Mouse (Mus musculus) stomach, embryonic 14.5 days (tissue): ENCODE measurements at regions not wholly inside any gene's neighbourhood (a gene's known extent, or its start where the extent isn't known, plus 50 kb on each side); places are given as distances from the start of the nearest gene placed in this dataset.
A peak's percentile ranks its signal among the peaks of the same experiment; 100 is the strongest.

Experiments
- ATAC-seq: fragments of 200-750 bp; cut with Nextera tagmentation; 2 replicates; pipeline ENCODE4 v1.8.0; 2017; ENCODE audit warnings: low read depth, moderate TSS enrichment; ENCODE audit not compliant: insufficient number of reproducible peaks, insufficient read depth, low FRiP score
- H3K27ac ChIP-seq: fragments of 300-500 bp; sonication (generic); 2 replicates; pipeline ENCODE4 v1.5.1; 2014; ENCODE audit warnings: mild to moderate bottlenecking, low read length, moderate library complexity, mixed read lengths
- H3K27me3 ChIP-seq: fragments of 300-500 bp; sonication (generic); 2 replicates; pipeline ENCODE4 v1.6.1; 2014; ENCODE audit warnings: low read length, control low read depth, mixed read lengths; ENCODE audit not compliant: control insufficient read depth, insufficient read depth
- H3K36me3 ChIP-seq: fragments of 300-500 bp; sonication (generic); 2 replicates; pipeline ENCODE4 v1.6.1; 2014; ENCODE audit warnings: mild to moderate bottlenecking, control low read depth, low read length, moderate library complexity, mixed read lengths; ENCODE audit not compliant: control insufficient read depth, insufficient read depth
- H3K4me1 ChIP-seq: fragments of 300-500 bp; sonication (generic); 2 replicates; pipeline ENCODE4 v1.6.1; 2014; ENCODE audit warnings: low read length, control low read depth, mixed read lengths; ENCODE audit not compliant: control insufficient read depth, insufficient read depth
- H3K4me2 ChIP-seq: fragments of 300-500 bp; sonication (generic); replicated peaks from 2 replicates; pipeline ENCODE4 v1.6.1; 2014; ENCODE audit warnings: low read depth, low read length, control low read depth
- H3K4me3 ChIP-seq: fragments of 300-500 bp; sonication (generic); 2 replicates; pipeline ENCODE4 v1.5.1; 2014; ENCODE audit warnings: low read depth, low read length, control low read depth
- H3K9ac ChIP-seq: fragments of 300-500 bp; sonication (generic); replicated peaks from 2 replicates; pipeline ENCODE4 v1.6.1; 2014; ENCODE audit warnings: low read depth, mild to moderate bottlenecking, control low read depth, low read length, moderate library complexity, mixed read lengths
- H3K9me3 ChIP-seq: fragments of 300-500 bp; sonication (generic); 2 replicates; pipeline ENCODE4 v1.6.1; 2016; ENCODE audit warnings: low read depth, low read length, control low read depth; ENCODE audit not compliant: control insufficient read depth
- WGBS: fragments of 180-500 bp; shearing (Covaris S2); extraction: QIAGEN DNeasy Blood & Tissue Kit; methylation state at CpG from one replicate; pipeline ENCODE4 v1.1.7; 2014; 5-methylcytosine and 5-hydroxymethylcytosine counted together

DNA sequence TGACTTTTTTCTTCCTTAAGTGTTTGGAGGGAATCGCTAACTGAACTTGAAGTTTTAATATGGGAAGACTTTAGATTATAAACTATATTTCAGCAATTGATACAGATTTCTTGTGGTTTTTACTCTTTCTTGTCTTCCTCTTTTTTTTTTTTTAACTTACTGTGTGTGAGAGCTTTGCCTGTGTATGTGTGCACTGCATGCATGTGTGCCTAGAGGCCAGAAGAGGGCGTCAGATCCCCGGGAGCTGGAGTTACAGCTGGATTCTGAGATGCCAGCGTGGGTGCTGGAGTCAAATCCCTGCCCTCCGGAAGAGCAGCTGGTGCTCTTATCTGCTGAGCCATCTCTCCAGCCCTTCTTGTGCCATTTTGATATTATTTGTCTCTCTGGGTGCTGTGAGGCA, 129.6 kb downstream of the Trim33 start:
- Histone ChIP-seq H3K4me2 (no peak overlapping the region), H3K27ac (no peak overlapping the region), H3K9ac (no peak overlapping the region), H3K27me3 (no peaks in the 10 kb centered on the region), H3K9me3 (no peaks in the 10 kb centered on the region), H3K36me3 (no peaks in the 10 kb centered on the region), H3K4me3 (no peak overlapping the region), H3K4me1 (peaks cover 9% of the 10 kb centered on the region; the same call in 1 of the 2 replicates)
- ATAC-seq = no peak
- 85% methylated on average over 5 of the region's 5 CpGs for WGBS

DNA sequence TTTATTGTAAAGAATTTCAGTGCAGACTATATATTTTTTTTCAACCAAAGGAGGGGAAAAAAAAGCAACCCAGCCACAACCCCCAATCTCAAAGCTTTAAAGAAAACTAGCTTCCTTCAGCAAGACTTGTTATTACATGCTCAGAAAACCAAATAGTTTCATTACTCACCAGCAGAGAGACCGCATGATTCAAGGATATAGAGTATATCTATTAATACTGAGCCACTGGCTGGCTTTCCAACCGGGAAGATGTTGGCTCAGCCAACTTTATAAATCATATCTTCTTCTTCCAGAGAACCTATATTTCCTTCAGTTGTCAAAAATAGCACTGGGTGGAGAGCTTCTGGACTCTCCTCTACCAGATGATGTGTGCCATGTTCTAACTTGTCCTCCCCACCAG, 133.2 kb downstream of the Trim33 start:
- H3K27me3 ChIP-seq = no peaks in the 10 kb centered on the region
- H3K27ac ChIP-seq = no peak overlapping the region
- no peaks in the 10 kb centered on the region for H3K36me3 ChIP-seq
- 63% methylated on average over 2 of the region's 2 CpGs for WGBS
- no peaks in the 10 kb centered on the region for H3K9me3 ChIP-seq
- H3K4me2 ChIP-seq = no peak overlapping the region
- peaks cover 6% of the 10 kb centered on the region; the same call in 1 of the 2 replicates for H3K4me1 ChIP-seq
- H3K9ac ChIP-seq = no peak overlapping the region
- no peak overlapping the region for H3K4me3 ChIP-seq
- no peak for ATAC-seq

DNA sequence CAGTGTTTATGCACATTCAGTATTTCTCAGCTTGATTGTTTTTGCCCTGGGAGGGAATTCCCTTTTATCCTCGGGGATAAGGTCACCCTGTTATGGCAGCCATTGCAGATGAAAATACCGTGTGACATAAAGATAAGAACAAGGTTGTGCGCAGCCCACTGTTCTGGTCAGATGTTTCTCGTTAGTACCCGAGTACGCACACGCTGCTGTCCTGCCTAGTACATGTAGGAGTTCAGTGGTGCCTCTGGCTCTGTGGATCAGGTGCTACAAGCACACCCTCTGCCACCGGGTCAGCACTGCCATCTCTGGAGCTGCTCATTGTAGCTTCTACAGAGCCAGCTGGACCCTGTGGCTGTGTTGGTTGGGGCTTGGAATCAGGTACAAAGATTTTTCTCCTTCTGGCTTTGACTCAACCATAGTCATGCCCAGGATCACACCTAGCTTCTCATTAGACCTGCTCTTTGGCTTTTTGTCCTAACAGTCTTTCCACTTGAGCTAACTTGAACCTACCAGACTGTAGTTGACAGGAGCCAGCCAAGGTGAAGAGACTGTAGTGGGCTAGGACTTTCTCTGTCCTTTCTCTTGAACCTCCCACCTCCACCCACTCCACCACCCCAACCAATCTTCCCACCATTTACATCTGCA, 136.1 kb downstream of the Trim33 start:
- 76% methylated on average over 8 of the region's 8 CpGs for WGBS
- peaks cover 12% of the 10 kb centered on the region; the same call in 1 of the 2 replicates for H3K4me1 ChIP-seq
- no peaks in the 10 kb centered on the region for H3K36me3 ChIP-seq
- no peaks in the 10 kb centered on the region for H3K9me3 ChIP-seq
- H3K27ac ChIP-seq = no peak overlapping the region
- no peak overlapping the region for H3K9ac ChIP-seq
- no peak for ATAC-seq
- no peaks in the 10 kb centered on the region for H3K27me3 ChIP-seq
- no peak overlapping the region for H3K4me2 ChIP-seq
- no peak overlapping the region for H3K4me3 ChIP-seq

DNA sequence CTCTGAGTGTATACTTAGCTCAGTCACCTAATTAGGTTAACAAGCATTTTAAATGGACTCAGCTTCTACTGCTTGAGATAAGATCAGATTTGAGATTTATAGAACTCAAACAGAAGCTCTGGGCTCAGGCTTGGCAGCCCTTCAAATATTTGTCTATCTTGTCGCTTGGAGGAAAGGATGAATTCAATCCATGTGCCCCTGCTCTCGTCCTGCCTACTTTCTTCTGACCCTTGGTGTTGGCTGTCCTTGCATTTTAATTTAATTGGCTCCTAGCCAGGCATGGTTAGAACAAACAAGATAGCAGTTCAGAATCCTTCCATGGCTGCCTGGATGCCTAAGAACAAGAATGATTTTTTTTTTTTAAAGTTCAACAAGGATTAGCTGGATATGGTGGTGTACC, 137.2 kb downstream of the Trim33 start:
- no peak overlapping the region for H3K4me2 ChIP-seq
- 24% methylated on average over 2 of the region's 2 CpGs for WGBS
- no peak overlapping the region for H3K27ac ChIP-seq
- no peak overlapping the region for H3K4me3 ChIP-seq
- H3K4me1 ChIP-seq = peaks cover 23% of the 10 kb centered on the region; the same call in 1 of the 2 replicates
- no peak for ATAC-seq
- no peaks in the 10 kb centered on the region for H3K36me3 ChIP-seq
- no peaks in the 10 kb centered on the region for H3K9me3 ChIP-seq
- H3K27me3 ChIP-seq = no peaks in the 10 kb centered on the region
- H3K9ac ChIP-seq = no peak overlapping the region

DNA sequence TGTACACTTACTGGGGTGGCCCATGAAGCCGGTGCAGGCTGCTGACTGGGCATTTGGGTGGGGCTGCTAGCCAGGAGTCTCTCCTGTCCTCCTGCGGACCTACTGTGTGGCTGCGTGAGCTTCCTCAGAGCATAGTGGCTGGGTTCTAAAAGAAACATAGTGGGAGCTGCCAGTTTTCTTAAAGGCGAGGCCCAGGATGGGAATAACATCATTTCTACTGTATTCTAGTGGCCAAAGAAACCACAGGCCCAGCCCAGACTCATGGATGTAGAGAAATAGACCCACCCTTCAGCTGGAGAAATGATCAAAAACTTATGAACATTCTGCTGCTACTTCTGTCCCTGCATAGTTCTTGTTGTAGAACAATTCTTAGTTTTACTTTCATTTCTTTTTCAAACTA, 138.7 kb downstream of the Trim33 start:
- H3K27me3 ChIP-seq = no peaks in the 10 kb centered on the region
- H3K4me3 ChIP-seq = no peak overlapping the region

DNA sequence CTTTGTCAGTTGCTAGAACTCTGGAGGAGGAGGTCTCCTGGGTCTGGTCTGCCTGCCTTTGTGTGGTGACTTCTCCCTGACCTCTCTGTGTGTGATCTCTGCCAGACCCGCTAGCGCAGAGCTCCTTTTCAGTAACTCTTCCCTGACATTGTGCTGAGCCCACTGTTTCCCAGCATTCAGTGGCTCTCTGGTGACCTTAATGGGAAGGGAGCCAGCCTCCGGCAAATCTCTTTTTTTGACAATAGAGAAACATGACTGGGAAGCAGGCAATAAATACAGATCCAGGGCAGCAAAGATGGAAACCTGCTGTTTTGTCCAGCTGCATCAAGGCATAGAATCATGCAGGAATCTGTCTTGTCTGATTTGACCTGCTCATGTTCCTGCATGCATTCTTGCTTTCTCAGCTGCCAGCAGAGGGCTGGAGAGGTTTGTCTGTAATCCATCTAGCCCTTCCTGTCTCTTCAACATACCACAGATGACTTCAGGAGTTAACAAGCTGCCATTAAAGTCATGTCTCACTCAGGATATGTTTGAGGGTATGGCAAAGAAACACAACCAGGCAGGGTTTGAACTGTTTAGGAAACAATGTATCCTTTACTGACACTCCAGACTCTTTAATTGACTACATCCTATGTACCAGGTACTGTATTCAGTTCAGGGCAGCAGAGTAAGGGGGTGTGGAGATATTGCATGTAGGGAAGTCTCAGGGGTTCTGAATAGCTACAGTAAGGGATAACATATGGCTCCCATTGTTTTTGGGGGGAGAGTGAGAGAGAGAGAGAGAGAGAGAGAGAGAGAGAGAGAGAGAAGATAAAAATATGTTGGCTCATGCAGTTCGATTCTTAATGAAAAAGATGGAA, 140.9 kb downstream of the Trim33 start:
- Histone ChIP-seq H3K27ac (peak overlapping the region; percentile 83), H3K27me3 (no peaks in the 10 kb centered on the region), H3K9me3 (no peaks in the 10 kb centered on the region), H3K9ac (no peak overlapping the region), H3K36me3 (no peaks in the 10 kb centered on the region), H3K4me2 (no peak overlapping the region; the same call in 1 of the 2 replicates), H3K4me1 (peaks cover 25% of the 10 kb centered on the region; the same call in 1 of the 2 replicates), H3K4me3 (no peak overlapping the region)
- peak; percentile 81; the same call in 1 of the 2 replicates for ATAC-seq
- 12% methylated on average over 4 of the region's 4 CpGs for WGBS

More for the DNA sequence above, 138.7 kb downstream of the Trim33 start:
- Histone ChIP-seq H3K9ac (no peak overlapping the region), H3K27ac (no peak overlapping the region), H3K9me3 (no peaks in the 10 kb centered on the region), H3K4me1 (peaks cover 25% of the 10 kb centered on the region; the same call in 1 of the 2 replicates), H3K4me2 (no peak overlapping the region), H3K36me3 (no peaks in the 10 kb centered on the region)
- 93% methylated on average over 4 of the region's 4 CpGs for WGBS
- ATAC-seq = no peak

DNA sequence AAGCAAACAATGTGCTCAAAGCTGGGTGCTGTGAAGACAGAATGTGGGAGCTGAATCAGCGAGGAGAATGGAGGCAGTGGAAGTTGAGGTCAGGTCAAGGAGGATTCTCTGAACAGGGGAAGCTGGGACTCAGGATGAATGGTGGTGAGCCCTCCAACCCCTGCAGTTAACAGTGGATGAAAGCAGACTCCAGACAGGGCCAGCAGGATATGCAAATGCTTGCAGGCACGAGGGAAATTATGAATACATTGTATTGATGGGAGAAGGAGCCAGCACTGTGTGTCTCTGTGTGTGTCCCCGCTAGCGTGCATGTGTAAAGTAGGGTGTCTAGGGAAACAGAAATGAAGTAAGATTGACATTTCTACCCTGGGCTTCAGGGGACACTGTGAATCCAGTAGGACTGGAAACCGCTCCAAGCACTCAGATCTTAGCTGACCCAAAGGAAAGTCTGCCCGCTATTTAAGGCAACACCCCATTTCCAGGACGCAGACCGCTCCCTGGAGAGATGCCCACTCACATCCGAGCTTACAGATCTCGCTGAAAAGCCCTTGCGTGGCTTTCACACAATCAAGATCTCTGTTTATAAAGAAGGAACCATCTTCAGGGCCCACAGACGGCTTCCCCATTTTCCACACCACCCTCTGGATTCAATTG, 141.7 kb downstream of the Trim33 start:
- WGBS = 58% methylated on average over 12 of the region's 12 CpGs
- Histone ChIP-seq H3K27me3 (no peaks in the 10 kb centered on the region), H3K4me2 (no peak overlapping the region)

DNA sequence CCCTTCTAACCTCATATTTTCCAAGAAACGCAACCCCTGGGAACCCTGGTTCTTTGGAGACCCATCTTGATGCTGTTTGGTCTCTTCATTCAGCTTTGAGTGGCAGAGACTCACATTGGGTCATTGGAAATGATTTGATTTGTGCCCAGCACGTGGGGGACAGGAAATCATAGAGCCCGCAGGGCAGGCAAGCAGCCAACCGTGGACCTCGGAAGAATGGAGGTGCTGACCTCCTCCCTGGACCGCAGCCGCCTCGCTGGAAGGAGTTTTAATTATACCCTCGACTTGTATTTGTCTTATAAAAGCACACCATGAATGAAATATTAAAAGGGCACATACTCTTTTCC, 142.2 kb downstream of the Trim33 start:
- Histone ChIP-seq H3K4me1 (peaks cover 22% of the 10 kb centered on the region; the same call in 1 of the 2 replicates), H3K36me3 (no peaks in the 10 kb centered on the region), H3K27ac (peak overlapping the region; percentile 83), H3K27me3 (no peaks in the 10 kb centered on the region), H3K4me2 (no peak overlapping the region), H3K9ac (no peak overlapping the region), H3K9me3 (no peaks in the 10 kb centered on the region), H3K4me3 (no peak overlapping the region)
- 45% methylated on average over 9 of the region's 9 CpGs for WGBS
- ATAC-seq = no peak

More for the DNA sequence above, 141.7 kb downstream of the Trim33 start:
- Histone ChIP-seq H3K27ac (peak overlapping the region; percentile 83), H3K9ac (no peak overlapping the region), H3K4me3 (no peak overlapping the region), H3K4me1 (peaks cover 27% of the 10 kb centered on the region; the same call in 1 of the 2 replicates), H3K9me3 (no peaks in the 10 kb centered on the region), H3K36me3 (no peaks in the 10 kb centered on the region)
- ATAC-seq = 0 out of 2 replicates have a peak, but pooled peaks have one; percentile 29
